ENCODE assay signal across 13 mouse cellular contexts in genomic region chr2:73909116-73909515, GRCm38 (mm10). TPM values are rescaled to one million over a fixed set of nuclear protein-coding genes. Genes with fewer than 3 reads are reported as not detected.
A peak's percentile ranks its signal among the peaks of the same experiment; 100 is the strongest.
DNase-seq lines count a peak whose midpoint lies in the region; ATAC-seq and TF ChIP-seq lines count a peak whose summit lies in the region.
"Had no signal": no experiment of that assay in that cellular context is flagged by ENCODE, and none has a peak within 500 bp of the region (broad histone marks: within the 10 kb centered on the region; RNA-seq: fewer than 3 reads in every experiment).

No protein-coding gene starts in this region.

- TF ChIP-seq POLR2A in testis, adult 2 months (IDR thresholded peaks at IDR 0.05; ENCODE audit: control insufficient read depth, low read depth, low read length) = no peak
- no peak for TF ChIP-seq POLR2A in myocyte (IDR thresholded peaks at IDR 0.05; ENCODE audit: insufficient read length, low read depth)

- H3K9me3 ChIP-seq in heart, embryonic 11.5 days (replicated peaks; ENCODE audit: control insufficient read depth, low read length) = no peaks in the 10 kb centered on the region
- H3K9me3 ChIP-seq in intestine, embryonic 16.5 days (ENCODE audit: control insufficient read depth, low read length) = no peaks in the 10 kb centered on the region
- no peaks in the 10 kb centered on the region for H3K9me3 ChIP-seq in hindbrain, postnatal 0 days (ENCODE audit: low read length)
- H3K9me3 ChIP-seq: forebrain, embryonic 15.5 days had no signal

- ATAC-seq in heart, embryonic 11.5 days (replicated peaks; ENCODE audit: insufficient number of reproducible peaks, low FRiP score, low TSS enrichment) = no peak
- ATAC-seq in intestine, embryonic 16.5 days = no peak
- ATAC-seq in hindbrain, postnatal 0 days = no peak
- ATAC-seq: forebrain, embryonic 15.5 days had no signal

- H3ac ChIP-seq in myocyte (ENCODE audit: control insufficient read depth, insufficient read length) = no peak overlapping the region

- no peak for DNase-seq in heart, postnatal 10 days
- no peak for DNase-seq in testis, postnatal 10 days (ENCODE audit: low spot score)
- DNase-seq in left cerebral cortex, adult 18-20 months (ENCODE audit: low spot score in 2 of 2) = no peak
- DNase-seq in hindbrain, postnatal 0 days (ENCODE audit: low spot score) = no peak
- DNase-seq: cerebellum, postnatal 25 days; layer of hippocampus, postnatal 36 days; lung, adult 18-20 months; lung, postnatal 36 days had no signal

- 86% methylated on average over 2 of the region's 2 CpGs for WGBS in heart, embryonic 11.5 days (ENCODE audit: insufficient replicate concordance)
- WGBS in intestine, embryonic 16.5 days = 83% methylated on average over 2 of the region's 2 CpGs
- 87% methylated on average over 2 of the region's 2 CpGs for WGBS in hindbrain, postnatal 0 days

- peaks cover 25% of the 10 kb centered on the region for H3K36me3 ChIP-seq in heart, embryonic 11.5 days (ENCODE audit: control insufficient read depth, insufficient read depth, low read length)
- no peaks in the 10 kb centered on the region; the same call in 1 of the 2 replicates for H3K36me3 ChIP-seq in testis, adult 2 months (ENCODE audit: control insufficient read depth, insufficient read depth, low read length)
- H3K36me3 ChIP-seq in intestine, embryonic 16.5 days (ENCODE audit: control insufficient read depth, insufficient read depth, low read length) = peaks cover 21% of the 10 kb centered on the region
- peaks cover 34% of the 10 kb centered on the region for H3K36me3 ChIP-seq in myocyte (ENCODE audit: control insufficient read depth, insufficient read depth)
- peaks cover 26% of the 10 kb centered on the region for H3K36me3 ChIP-seq in hindbrain, postnatal 0 days (ENCODE audit: insufficient read depth, low read length)

- H3K9ac ChIP-seq in heart, embryonic 11.5 days (ENCODE audit: low read depth, low read length) = no peak overlapping the region
- H3K9ac ChIP-seq in intestine, embryonic 16.5 days (ENCODE audit: low read depth, low read length) = no peak overlapping the region
- H3K9ac ChIP-seq in hindbrain, postnatal 0 days (replicated peaks; ENCODE audit: low read length) = no peak overlapping the region

- no peak overlapping the region for H3K27ac ChIP-seq in heart, embryonic 11.5 days (ENCODE audit: low read depth, low read length)
- no peak overlapping the region for H3K27ac ChIP-seq in testis, adult 2 months (ENCODE audit: control insufficient read depth, insufficient read depth, low read depth, low read length)
- no peak overlapping the region for H3K27ac ChIP-seq in intestine, embryonic 16.5 days (ENCODE audit: low read length)
- no peak overlapping the region for H3K27ac ChIP-seq in hindbrain, postnatal 0 days
- H3K27ac ChIP-seq: forebrain, embryonic 15.5 days had no signal

- no peaks in the 10 kb centered on the region for H3K27me3 ChIP-seq in heart, embryonic 11.5 days (ENCODE audit: control insufficient read depth, insufficient read depth, low read length)
- no peaks in the 10 kb centered on the region for H3K27me3 ChIP-seq in testis, adult 2 months (ENCODE audit: control insufficient read depth, insufficient read depth, low read length)
- no peaks in the 10 kb centered on the region for H3K27me3 ChIP-seq in intestine, embryonic 16.5 days (replicated peaks; ENCODE audit: control insufficient read depth, insufficient read depth, low read length)
- H3K27me3 ChIP-seq in myocyte (ENCODE audit: control insufficient read depth, insufficient read depth, insufficient read length) = no peaks in the 10 kb centered on the region
- H3K27me3 ChIP-seq in hindbrain, postnatal 0 days (ENCODE audit: insufficient read depth, low read length) = no peaks in the 10 kb centered on the region
- H3K27me3 ChIP-seq: forebrain, embryonic 15.5 days had no signal

- peak overlapping the region; percentile 25 for H3K4me2 ChIP-seq in heart, embryonic 11.5 days
- no peak overlapping the region for H3K4me2 ChIP-seq in intestine, embryonic 16.5 days (ENCODE audit: low read depth, low read length)
- peak overlapping the region; percentile 82 for H3K4me2 ChIP-seq in myocyte (ENCODE audit: low read depth)
- H3K4me2 ChIP-seq in hindbrain, postnatal 0 days (ENCODE audit: low read depth, low read length) = no peak overlapping the region

- no peak overlapping the region for H3K4me3 ChIP-seq in heart, embryonic 11.5 days (ENCODE audit: low read depth, low read length)
- H3K4me3 ChIP-seq in testis, adult 2 months (ENCODE audit: control insufficient read depth, low read depth, low read length) = peak overlapping the region; percentile 31; the same call in 1 of the 2 replicates
- H3K4me3 ChIP-seq in intestine, embryonic 16.5 days (ENCODE audit: low read length) = 0 out of 2 replicates have a peak overlapping the region, but pooled peaks have one; percentile 0
- no peak overlapping the region for H3K4me3 ChIP-seq in myocyte
- H3K4me3 ChIP-seq in hindbrain, postnatal 0 days (ENCODE audit: low read length) = no peak overlapping the region

- TF ChIP-seq CTCF in testis, adult 2 months (IDR thresholded peaks at IDR 0.05; ENCODE audit: control insufficient read depth, insufficient read depth, insufficient replicate concordance, low read depth, low read length) = no peak
- TF ChIP-seq CTCF in hindbrain, postnatal 0 days (IDR thresholded peaks at IDR 0.05; ENCODE audit: low read depth) = no peak

- H3K4me1 ChIP-seq in heart, embryonic 11.5 days (ENCODE audit: control insufficient read depth, insufficient read depth, low read length) = peaks cover 7% of the 10 kb centered on the region; the same call in 1 of the 2 replicates
- peaks cover 9% of the 10 kb centered on the region for H3K4me1 ChIP-seq in testis, adult 2 months (ENCODE audit: control insufficient read depth, insufficient read depth, low read length)
- H3K4me1 ChIP-seq in intestine, embryonic 16.5 days (ENCODE audit: control insufficient read depth, insufficient read depth, low read length) = peaks cover 3% of the 10 kb centered on the region; the same call in 1 of the 2 replicates
- H3K4me1 ChIP-seq in hindbrain, postnatal 0 days (ENCODE audit: insufficient read depth, low read length) = peaks cover 7% of the 10 kb centered on the region; the same call in 1 of the 2 replicates

- H3K79me2 ChIP-seq in myocyte (ENCODE audit: control insufficient read depth, insufficient read depth) = peaks cover 36% of the 10 kb centered on the region

- intact Hi-C loops in heart, postnatal 10 days (cut with DNase I) = no loop called here

TF ChIP-seq in myocyte, 11 proteins besides CTCF, POLR2A, EP300 and RAD21:
- TF ChIP-seq MAX (IDR thresholded peaks at IDR 0.05; ENCODE audit: low read depth) (no peak), MYOG (IDR thresholded peaks at IDR 0.05; ENCODE audit: control insufficient read depth in 1 of 3, insufficient read depth in 1 of 3, insufficient read length in 2 of 3, low read depth in 2 of 3) (no peak), TCF12 (IDR thresholded peaks at IDR 0.05; ENCODE audit: insufficient read depth, poor library complexity, severe bottlenecking) (no peak), TCF3 (IDR thresholded peaks at IDR 0.05; ENCODE audit: insufficient read length, low read depth) (no peak), SRF (IDR thresholded peaks at IDR 0.05; ENCODE audit: control insufficient read depth, insufficient read length, low read depth) (no peak), USF1 (IDR thresholded peaks at IDR 0.05; ENCODE audit: low read depth) (no peak), MYOD1 (IDR thresholded peaks at IDR 0.05; ENCODE audit: control insufficient read depth in 1 of 3, insufficient read length in 2 of 3, low read depth in 2 of 3) (no peak), E2F4 (IDR thresholded peaks at IDR 0.05; ENCODE audit: insufficient read depth) (no peak)

RNA-seq across cellular contexts. Expression of gene Atp5g3, which starts 2.0 kb away (rescaled TPM):
- 2,049 and 2,052 TPM in 2 replicates for polyA plus RNA-seq in heart, embryonic 11.5 days (2014; fragmentation: Nextera tagmentation; extraction: Ambion mirVana)
- 1,000 to 10,000 TPM; 3,482 to 3,602 TPM for total RNA-seq in heart, postnatal 10 days (2021)
- 126 and 130 TPM in 2 replicates for polyA plus RNA-seq in testis, adult 2 months (2012; rRNA removed)
- polyA plus RNA-seq in intestine, embryonic 16.5 days (2015; fragmentation: Nextera tagmentation; extraction: Ambion mirVana) = 1,875 and 1,947 TPM in 2 replicates
- polyA plus RNA-seq in myocyte (2012; fragmentation: generic; extraction: Trizol) = 1,861 TPM
- total RNA-seq in left cerebral cortex, adult 18-20 months (2021) = 100 to 1,000 TPM; 532 to 549 TPM
- 311 and 381 TPM in 2 replicates for total RNA-seq in hindbrain, postnatal 0 days (2014; rRNA removed)
- 1,557 and 1,586 TPM in 2 replicates for polyA plus RNA-seq in hindbrain, postnatal 0 days (2015; fragmentation: Nextera tagmentation; extraction: Ambion mirVana)

RNA-seq across cellular contexts. Expression of gene Atf2, which starts 16.7 kb away (rescaled TPM):
- 47.8 and 50.4 TPM in 2 replicates for polyA plus RNA-seq in heart, embryonic 11.5 days (2014; fragmentation: Nextera tagmentation; extraction: Ambion mirVana)
- total RNA-seq in heart, postnatal 10 days (2021) = 10 to 100 TPM; 43.8 to 47.0 TPM
- 34.1 and 41.4 TPM in 2 replicates for polyA plus RNA-seq in testis, adult 2 months (2012; rRNA removed)
- 47.9 and 48.8 TPM in 2 replicates for polyA plus RNA-seq in intestine, embryonic 16.5 days (2015; fragmentation: Nextera tagmentation; extraction: Ambion mirVana)
- 8.6 TPM for polyA plus RNA-seq in myocyte (2012; fragmentation: generic; extraction: Trizol)
- total RNA-seq in left cerebral cortex, adult 18-20 months (2021) = 100 to 1,000 TPM; 163 to 182 TPM
- total RNA-seq in hindbrain, postnatal 0 days (2014; rRNA removed) = 67.2 and 78.9 TPM in 2 replicates
- polyA plus RNA-seq in hindbrain, postnatal 0 days (2015; fragmentation: Nextera tagmentation; extraction: Ambion mirVana) = 82.2 and 87.7 TPM in 2 replicates

Comparison
In these comparisons a context has a peak if more than half of its experiments do, and no peak if none do; other contexts are left out.
1. H3K4me2 ChIP-seq: peak in heart, embryonic 11.5 days (single experiment) and myocyte (single experiment); none in intestine, embryonic 16.5 days (single experiment) and hindbrain, postnatal 0 days (single experiment).
2. H3K4me3 ChIP-seq: peak in testis, adult 2 months (single experiment) and intestine, embryonic 16.5 days (single experiment); none in heart, embryonic 11.5 days (single experiment), myocyte (single experiment) and hindbrain, postnatal 0 days (single experiment).
3. RNA of gene Atp5g3, which starts 2.0 kb away (polyA plus RNA-seq): 2,049 to 2,052 TPM in heart, embryonic 11.5 days, 1,875 to 1,947 TPM in intestine, embryonic 16.5 days, 1,861 TPM in myocyte (single experiment) and 1,557 to 1,586 TPM in hindbrain, postnatal 0 days; 126 to 130 TPM in testis, adult 2 months; every median in the first group is over 10 times any median in the second.